Mouse (Mus musculus) central nervous system, embryonic 14 days (tissue): Measurements from ENCODE around the gene Rcc1l. TPM values are rescaled to one million over a fixed set of nuclear protein-coding genes. Genes with fewer than 3 reads are reported as not detected.

Source experiments
- polyA plus RNA-seq: library from polyadenylated mRNA; depleted of rRNA; stranded (reverse); fragments of >200 nt; gene quantifications from 2 replicates; pipeline ENCODE4 v1.2.3, GENCODE M21; 2012; rRNA removed

The Rcc1l gene
- polyA plus RNA-seq: 17.7 and 20.2 TPM in 2 replicates

DNA sequence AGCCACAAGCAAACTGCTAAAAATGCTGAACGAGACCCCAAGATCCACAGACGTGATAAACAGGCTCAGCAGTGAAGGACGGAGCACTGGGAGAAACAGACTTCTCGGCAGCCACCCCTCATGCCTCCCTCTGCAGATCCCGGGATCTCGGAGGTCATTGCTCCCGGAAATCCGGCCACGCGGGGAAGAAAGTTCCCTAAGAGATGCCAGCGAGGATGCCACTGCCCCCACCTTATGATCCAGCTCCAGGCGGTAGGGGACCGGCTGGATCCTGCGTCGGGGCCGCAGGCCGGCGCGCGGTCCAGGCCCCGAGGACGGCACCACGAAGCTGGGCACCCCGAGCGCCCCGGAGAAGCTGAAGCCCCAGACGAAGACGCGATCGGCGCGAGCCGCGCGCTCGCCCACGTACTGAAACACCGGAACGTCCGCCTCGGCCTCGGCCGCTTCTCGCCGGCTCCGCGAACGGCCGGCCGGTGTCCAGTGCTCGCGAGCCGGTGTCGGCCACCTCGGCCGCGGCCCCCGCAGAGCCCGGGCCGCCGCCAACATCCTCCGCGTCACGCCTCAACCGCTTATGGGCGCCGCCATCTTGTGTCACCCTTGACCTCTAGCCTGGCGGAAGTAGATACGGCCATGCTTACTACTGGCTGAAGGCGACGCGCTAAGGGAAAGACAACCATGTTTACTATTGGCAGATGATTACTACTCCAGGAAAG is at the start of gene Rcc1l:
Rcc1l (minus strand) TSS at position 606 of the 713 bp plus-strand sequence.

DNA sequence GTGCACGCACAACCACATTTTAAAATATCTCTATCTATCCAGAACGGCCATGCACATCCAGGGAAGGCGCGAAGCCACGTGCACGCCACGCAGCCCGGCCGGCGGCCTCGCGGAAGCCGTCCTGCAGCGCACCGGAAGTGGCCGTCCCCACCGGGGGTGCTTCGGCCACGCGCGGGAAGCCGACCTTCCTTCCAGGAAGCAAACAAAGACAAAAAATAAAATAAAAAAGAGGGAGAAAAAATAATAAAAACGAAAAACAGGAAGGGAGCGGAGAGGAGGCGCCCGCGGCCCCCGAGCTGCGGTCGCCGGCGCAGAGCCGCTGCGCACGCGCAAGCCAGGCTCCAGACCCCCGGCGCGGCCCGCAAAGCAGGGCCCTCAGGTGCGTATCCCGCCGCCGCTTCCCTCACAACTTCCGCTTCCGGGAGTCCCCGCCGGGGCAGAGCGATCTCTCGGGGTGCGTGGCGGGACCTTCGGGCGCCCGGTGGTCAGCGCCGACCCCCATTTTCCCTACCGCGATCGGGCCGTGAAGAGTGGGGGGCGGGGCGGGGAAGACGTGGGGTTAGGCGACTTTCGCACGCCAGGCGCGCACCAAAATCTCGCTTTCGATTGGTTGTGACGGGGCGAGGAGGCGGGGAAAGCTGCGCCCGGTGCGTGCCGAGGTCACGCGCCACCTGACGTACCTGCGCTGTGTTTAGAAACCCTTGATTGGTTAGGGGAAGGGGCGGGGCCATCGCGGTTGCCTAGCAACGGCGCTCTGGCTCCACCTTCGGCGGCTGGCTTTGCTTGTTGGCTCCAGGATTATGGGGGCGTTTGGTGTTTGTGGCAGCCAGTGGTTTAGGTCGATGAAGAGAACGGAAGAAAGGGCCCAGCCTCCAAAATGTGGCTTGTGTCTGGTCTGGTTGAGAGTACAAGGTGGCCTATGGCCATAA is 7.6 kb upstream of the Rcc1l start, which contains the start of gene Gtf2ird2:
Gtf2ird2 (plus strand) TSS at position 140 of the 929 bp plus-strand sequence.

DNA sequence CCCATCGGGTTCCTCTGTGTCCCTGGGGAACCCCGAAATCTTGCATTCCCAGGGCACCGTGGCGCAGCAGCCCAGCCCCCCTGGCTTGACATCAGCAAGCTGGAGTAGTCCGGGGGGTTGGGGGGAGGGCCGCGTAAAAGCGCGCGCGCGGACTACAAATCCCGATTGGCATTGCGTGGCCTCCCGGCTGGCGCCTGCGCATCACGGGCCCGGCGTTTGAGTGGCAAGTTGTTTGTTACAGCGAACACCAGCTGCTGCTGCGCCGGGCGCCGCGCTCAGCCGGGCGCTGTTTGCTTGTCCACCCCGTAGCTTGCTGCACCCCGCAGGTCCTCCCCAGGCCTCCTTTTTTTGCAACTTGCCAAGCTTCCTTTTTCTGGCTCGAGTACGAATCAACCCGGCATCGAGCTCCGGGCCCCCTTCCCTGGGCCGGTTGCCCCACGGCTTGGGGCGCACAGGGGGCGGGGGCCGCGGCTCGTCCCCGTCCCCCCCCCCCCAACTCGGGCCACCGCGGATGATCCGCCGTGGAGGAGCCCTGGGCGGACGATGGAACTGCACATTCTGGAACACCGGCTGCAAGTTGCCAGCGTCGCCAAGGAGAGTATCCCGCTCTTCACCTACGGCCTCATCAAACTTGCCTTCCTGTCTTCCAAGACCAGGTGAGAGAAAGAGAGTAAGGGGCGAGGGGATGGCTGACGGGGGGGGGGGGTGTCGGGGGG is 76.9 kb downstream of the Rcc1l start, which contains the start of gene Castor2:
Castor2 (plus strand) TSS at position 216 of the 716 bp plus-strand sequence.

Other genes with a start within 250 kb of the Rcc1l start
- 21.6 and 22.0 TPM in 2 replicates for gene Castor2, start 77.1 kb downstream of the Rcc1l start, polyA plus RNA-seq
- 19.7 and 20.3 TPM in 2 replicates for gene Gtf2ird2, start 7.2 kb upstream of the Rcc1l start, polyA plus RNA-seq
- gene Ncf1, start 52.9 kb upstream of the Rcc1l start, polyA plus RNA-seq: 4.5 and 4.7 TPM in 2 replicates
- gene Gtf2i, start 138.0 kb upstream of the Rcc1l start, polyA plus RNA-seq: 180 and 184 TPM in 2 replicates